In the genomic region with DNA sequence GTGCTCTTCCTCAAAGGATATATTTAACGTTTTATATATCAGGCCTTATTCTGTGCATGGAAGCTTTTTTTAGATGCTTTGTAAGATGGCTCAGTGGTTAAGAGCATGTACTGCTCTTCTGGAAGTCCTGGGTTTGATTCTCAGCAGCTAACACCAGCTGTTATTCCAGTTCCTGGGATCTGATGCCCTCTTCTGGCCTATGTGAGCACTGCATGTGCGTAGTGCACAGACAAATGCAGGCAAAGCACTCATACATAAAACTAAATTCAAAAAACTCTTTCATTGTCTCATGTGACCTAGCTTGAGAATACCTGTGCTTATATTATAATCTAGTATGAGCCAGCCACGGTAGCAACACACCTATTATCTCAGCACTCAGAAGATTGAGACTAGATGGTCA, we compare ENCODE assay signal across 9 mouse cellular contexts. TPM values are rescaled to one million over a fixed set of nuclear protein-coding genes. Genes with fewer than 3 reads are reported as not detected.
DNase-seq lines count a peak whose midpoint lies in the region; ATAC-seq and TF ChIP-seq lines count a peak whose summit lies in the region.
"Had no signal": no experiment of that assay in that cellular context is flagged by ENCODE, and none has a peak within 500 bp of the region (broad histone marks: within the 10 kb centered on the region; RNA-seq: fewer than 3 reads in every experiment).

No protein-coding gene starts in this region.

- no peaks in the 10 kb centered on the region for H3K79me2 ChIP-seq in MEL (ENCODE audit: control insufficient read depth, insufficient read depth, low read length, poor library complexity)

- no peaks in the 10 kb centered on the region for H3K9me3 ChIP-seq in heart, postnatal 0 days (replicated peaks; ENCODE audit: control insufficient read depth, low read length)
- H3K9me3 ChIP-seq in heart, embryonic 10.5 days, result no peaks in the 10 kb centered on the region
- H3K9me3 ChIP-seq in MEL (replicated peaks; ENCODE audit: insufficient read depth, low read length), result no peaks in the 10 kb centered on the region

- TF ChIP-seq CTCF in heart, postnatal 0 days (IDR thresholded peaks at IDR 0.05; ENCODE audit: low read depth), result peak; percentile 47
- peak; percentile 89 to 96 (median 89) for TF ChIP-seq CTCF in MEL (IDR thresholded peaks at IDR 0.05 in 2 of 3, conservative IDR thresholded peaks at IDR 0.05 in 1 of 3; ENCODE audit: control insufficient read depth in 1 of 3, insufficient read depth in 1 of 3, low read depth in 2 of 3, low read length in 3 of 3, poor library complexity in 1 of 3, severe bottlenecking in 1 of 3)

- no peak overlapping the region for H3K9ac ChIP-seq in heart, postnatal 0 days (replicated peaks; ENCODE audit: low read depth, low read length)
- H3K9ac ChIP-seq in MEL (ENCODE audit: control insufficient read depth, low read depth, low read length, poor library complexity, severe bottlenecking), result no peak overlapping the region

- H3K4me1 ChIP-seq in heart, postnatal 0 days (ENCODE audit: control insufficient read depth, insufficient read depth), result peaks cover 14% of the 10 kb centered on the region; the same call in 1 of the 2 replicates
- H3K4me1 ChIP-seq in heart, embryonic 10.5 days, result peaks cover 24% of the 10 kb centered on the region
- no peaks in the 10 kb centered on the region for H3K4me1 ChIP-seq in MEL (ENCODE audit: control insufficient read depth in 1 of 2, insufficient read depth in 2 of 2, low read length in 2 of 2)

- no peak overlapping the region for H3K27ac ChIP-seq in heart, postnatal 0 days (ENCODE audit: low read depth)
- no peak overlapping the region for H3K27ac ChIP-seq in heart, embryonic 10.5 days
- H3K27ac ChIP-seq in MEL (ENCODE audit: control insufficient read depth, low read depth, low read length), result no peak overlapping the region

- no peak for DNase-seq in heart, postnatal 0 days (ENCODE audit: low spot score)
- no peak for DNase-seq in heart, embryonic 10.5 days (ENCODE audit: low spot score)
- DNase-seq in 416B (ENCODE audit: low read depth) (peak; percentile 65), MEL (ENCODE audit: low read depth, low spot score) (peak; percentile 87)
- DNase-seq in thymus, postnatal 14 days, result peak; percentile 85
- DNase-seq in right cerebral cortex, postnatal 36 days (ENCODE audit: low spot score in 2 of 2), result no peak

- no peak for TF ChIP-seq POLR2A in MEL (IDR thresholded peaks at IDR 0.05; ENCODE audit: control insufficient read depth in 1 of 2, insufficient read depth in 1 of 2, low read depth in 1 of 2, low read length in 2 of 2, poor library complexity in 1 of 2)

- H3K4me2 ChIP-seq in heart, postnatal 0 days (ENCODE audit: low read depth, low read length), result no peak overlapping the region

- H3K36me3 ChIP-seq in heart, postnatal 0 days (replicated peaks; ENCODE audit: control insufficient read depth, insufficient read depth, low read length), result 0 out of 2 replicates have a peak, but pooled peaks cover 7% of the 10 kb centered on the region
- peaks cover 35% of the 10 kb centered on the region for H3K36me3 ChIP-seq in heart, embryonic 10.5 days
- no peaks in the 10 kb centered on the region for H3K36me3 ChIP-seq in MEL (ENCODE audit: control insufficient read depth in 1 of 2, insufficient read depth in 2 of 2, low read length in 2 of 2)

- ATAC-seq in heart, postnatal 0 days (ENCODE audit: insufficient read depth, low read depth), result no peak
- ATAC-seq in erythroblast, adult 5-6 weeks (replicated peaks; ENCODE audit: low FRiP score, poor library complexity, severe bottlenecking), result peak; percentile 78
- ATAC-seq in megakaryocyte progenitor cell, adult 5-6 weeks (replicated peaks; ENCODE audit: poor library complexity), result peak; percentile 77

- TF ChIP-seq RAD21 in MEL (IDR thresholded peaks at IDR 0.05; ENCODE audit: low read depth, low read length), result peak; percentile 88

- no peaks in the 10 kb centered on the region for H3K27me3 ChIP-seq in heart, postnatal 0 days (ENCODE audit: control insufficient read depth, insufficient read depth, low read length)
- no peaks in the 10 kb centered on the region for H3K27me3 ChIP-seq in heart, embryonic 10.5 days (ENCODE audit: insufficient read depth, poor library complexity, severe bottlenecking)
- H3K27me3 ChIP-seq in MEL (ENCODE audit: control insufficient read depth in 1 of 2, insufficient read depth in 2 of 2, low read length in 2 of 2), result no peaks in the 10 kb centered on the region

- no peak for TF ChIP-seq EP300 in heart, postnatal 0 days (IDR thresholded peaks at IDR 0.05; ENCODE audit: low read depth)
- TF ChIP-seq EP300 in MEL (IDR thresholded peaks at IDR 0.05; ENCODE audit: low read depth in 1 of 2, low read length in 2 of 2), result no peak

- WGBS in heart, postnatal 0 days, result 38% methylated on average over 3 of the region's 3 CpGs
- 37% methylated on average over 3 of the region's 3 CpGs for WGBS in heart, embryonic 10.5 days

- no peak overlapping the region for H3K4me3 ChIP-seq in heart, postnatal 0 days (ENCODE audit: low read depth, low read length)
- no peak overlapping the region for H3K4me3 ChIP-seq in heart, embryonic 10.5 days
- H3K4me3 ChIP-seq in MEL (ENCODE audit: control insufficient read depth in 1 of 2, insufficient read depth in 1 of 2, low read depth in 2 of 2, low read length in 2 of 2), result no peak overlapping the region

TF ChIP-seq in MEL, 35 proteins besides CTCF, POLR2A, EP300 and RAD21 (continues in another document):
- no peak for TF ChIP-seq UBTF (IDR thresholded peaks at IDR 0.05; ENCODE audit: borderline replicate concordance, insufficient read depth, low read depth, low read length)

RNA-seq across cellular contexts. Expression of gene Serpinf1, which starts 15.6 kb away (rescaled TPM):
- 27.3 and 112 TPM in 2 replicates for total RNA-seq in heart, postnatal 0 days (2014; rRNA removed; ENCODE audit: low replicate concordance)
- 20.4 and 24.4 TPM in 2 replicates for polyA plus RNA-seq in heart, postnatal 0 days (2015; fragmentation: Nextera tagmentation; extraction: Ambion mirVana)
- polyA plus RNA-seq in heart, embryonic 10.5 days (2016; fragmentation: Nextera tagmentation; extraction: Ambion mirVana), result 53.6 and 168 TPM in 2 replicates
- total RNA-seq in MEL (2012; rRNA removed), result not detected in 2 replicates
- under 1 TPM in 1 of 2 experiments, not detected in 1; 0.36 TPM for polyA plus RNA-seq in MEL (2012; ENCODE audit: insufficient read depth in 1 of 2, insufficient read length in 2 of 2, low read depth in 1 of 2, low replicate concordance in 2 of 2, missing spikeins in 1 of 2)
- 3.8 and 10.4 TPM in 2 replicates for total RNA-seq in erythroblast, adult 5-6 weeks (2015; ENCODE audit: low replicate concordance)
- total RNA-seq in erythroblast, adult 5-6 weeks (2017; ENCODE audit: low replicate concordance), result 3.7 and 4.9 TPM in 2 replicates
- 99.9 and 117 TPM in 2 replicates for total RNA-seq in megakaryocyte progenitor cell, adult 5-6 weeks (2015)
- 70.7 and 92.3 TPM in 2 replicates for total RNA-seq in megakaryocyte progenitor cell, adult 5-6 weeks (2017)

RNA-seq across cellular contexts. Expression of gene Serpinf2, which starts 32.5 kb away (rescaled TPM):
- total RNA-seq in heart, postnatal 0 days (2014; rRNA removed; ENCODE audit: low replicate concordance), result 1.2 and 2.4 TPM in 2 replicates
- not detected in 2 replicates for polyA plus RNA-seq in heart, postnatal 0 days (2015; fragmentation: Nextera tagmentation; extraction: Ambion mirVana)
- 3.6 and 98.2 TPM in 2 replicates for polyA plus RNA-seq in heart, embryonic 10.5 days (2016; fragmentation: Nextera tagmentation; extraction: Ambion mirVana)
- total RNA-seq in MEL (2012; rRNA removed), result not detected in 2 replicates
- under 1 TPM in 1 of 2 experiments, not detected in 1; 0.07 TPM for polyA plus RNA-seq in MEL (2012; ENCODE audit: insufficient read depth in 1 of 2, insufficient read length in 2 of 2, low read depth in 1 of 2, low replicate concordance in 2 of 2, missing spikeins in 1 of 2)
- total RNA-seq in erythroblast, adult 5-6 weeks (2015; ENCODE audit: low replicate concordance), result 4.6 TPM in 1 of 2 replicates, not detected in the other
- 0.70 and 0.94 TPM in 2 replicates for total RNA-seq in erythroblast, adult 5-6 weeks (2017; ENCODE audit: low replicate concordance)
- 0.20 TPM in 1 of 2 replicates, not detected in the other for total RNA-seq in megakaryocyte progenitor cell, adult 5-6 weeks (2015)
- not detected in 2 replicates for total RNA-seq in megakaryocyte progenitor cell, adult 5-6 weeks (2017)
- polyA plus RNA-seq: embryonic facial prominence, embryonic 14.5 days had no signal

RNA-seq across cellular contexts. Expression of gene Wdr81, which starts 47.7 kb away (rescaled TPM):
- total RNA-seq in heart, postnatal 0 days (2014; rRNA removed; ENCODE audit: low replicate concordance), result 11.8 and 12.0 TPM in 2 replicates
- polyA plus RNA-seq in heart, postnatal 0 days (2015; fragmentation: Nextera tagmentation; extraction: Ambion mirVana), result 2.0 and 2.2 TPM in 2 replicates
- 6.9 and 7.6 TPM in 2 replicates for polyA plus RNA-seq in heart, embryonic 10.5 days (2016; fragmentation: Nextera tagmentation; extraction: Ambion mirVana)
- 7.0 and 7.6 TPM in 2 replicates for total RNA-seq in MEL (2012; rRNA removed)
- polyA plus RNA-seq in MEL (2012; ENCODE audit: insufficient read depth in 1 of 2, insufficient read length in 2 of 2, low read depth in 1 of 2, low replicate concordance in 2 of 2, missing spikeins in 1 of 2), result 10 to 100 TPM in 1 of 2 experiments, not detected in 1; 13.9 TPM
- total RNA-seq in erythroblast, adult 5-6 weeks (2015; ENCODE audit: low replicate concordance), result 22.6 and 24.8 TPM in 2 replicates
- 27.3 and 28.2 TPM in 2 replicates for total RNA-seq in erythroblast, adult 5-6 weeks (2017; ENCODE audit: low replicate concordance)
- 7.1 and 8.0 TPM in 2 replicates for total RNA-seq in megakaryocyte progenitor cell, adult 5-6 weeks (2015)
- total RNA-seq in megakaryocyte progenitor cell, adult 5-6 weeks (2017), result 5.7 and 8.0 TPM in 2 replicates

RNA-seq across cellular contexts. Expression of gene Tlcd2, which starts 54.6 kb away (rescaled TPM):
- total RNA-seq in heart, postnatal 0 days (2014; rRNA removed; ENCODE audit: low replicate concordance), result 9.2 and 25.3 TPM in 2 replicates
- 14.2 and 16.9 TPM in 2 replicates for polyA plus RNA-seq in heart, postnatal 0 days (2015; fragmentation: Nextera tagmentation; extraction: Ambion mirVana)
- 12.8 and 21.3 TPM in 2 replicates for polyA plus RNA-seq in heart, embryonic 10.5 days (2016; fragmentation: Nextera tagmentation; extraction: Ambion mirVana)
- total RNA-seq in MEL (2012; rRNA removed), result 0.50 and 1.0 TPM in 2 replicates
- polyA plus RNA-seq in MEL (2012; ENCODE audit: insufficient read depth in 1 of 2, insufficient read length in 2 of 2, low read depth in 1 of 2, low replicate concordance in 2 of 2, missing spikeins in 1 of 2), result under 1 TPM in 1 of 2 experiments, not detected in 1; 0.86 TPM
- 1.5 and 3.7 TPM in 2 replicates for total RNA-seq in erythroblast, adult 5-6 weeks (2015; ENCODE audit: low replicate concordance)
- 1.3 and 5.5 TPM in 2 replicates for total RNA-seq in erythroblast, adult 5-6 weeks (2017; ENCODE audit: low replicate concordance)
- total RNA-seq in megakaryocyte progenitor cell, adult 5-6 weeks (2015), result 16.3 and 16.5 TPM in 2 replicates
- 17.9 and 28.3 TPM in 2 replicates for total RNA-seq in megakaryocyte progenitor cell, adult 5-6 weeks (2017)

RNA-seq across cellular contexts. Expression of gene Smyd4, which starts 58.6 kb away (rescaled TPM):
- total RNA-seq in heart, postnatal 0 days (2014; rRNA removed; ENCODE audit: low replicate concordance), result 13.1 and 19.7 TPM in 2 replicates
- polyA plus RNA-seq in heart, postnatal 0 days (2015; fragmentation: Nextera tagmentation; extraction: Ambion mirVana), result 13.2 and 14.8 TPM in 2 replicates
- 13.6 and 15.3 TPM in 2 replicates for polyA plus RNA-seq in heart, embryonic 10.5 days (2016; fragmentation: Nextera tagmentation; extraction: Ambion mirVana)
- 11.4 and 12.8 TPM in 2 replicates for total RNA-seq in MEL (2012; rRNA removed)
- 1 to 10 TPM in 1 of 2 experiments, not detected in 1; 9.6 TPM for polyA plus RNA-seq in MEL (2012; ENCODE audit: insufficient read depth in 1 of 2, insufficient read length in 2 of 2, low read depth in 1 of 2, low replicate concordance in 2 of 2, missing spikeins in 1 of 2)
- 4.0 and 8.5 TPM in 2 replicates for total RNA-seq in erythroblast, adult 5-6 weeks (2015; ENCODE audit: low replicate concordance)
- total RNA-seq in erythroblast, adult 5-6 weeks (2017; ENCODE audit: low replicate concordance), result 1.4 and 2.9 TPM in 2 replicates
- total RNA-seq in megakaryocyte progenitor cell, adult 5-6 weeks (2015), result 2.2 and 5.1 TPM in 2 replicates
- 13.9 and 21.9 TPM in 2 replicates for total RNA-seq in megakaryocyte progenitor cell, adult 5-6 weeks (2017)

Comparison
In these comparisons a context has a peak if more than half of its experiments do, and no peak if none do; other contexts are left out.
1. DNase-seq: peak in 416B (single experiment), MEL (single experiment) and thymus, postnatal 14 days (single experiment); none in heart, postnatal 0 days (single experiment), heart, embryonic 10.5 days (single experiment) and right cerebral cortex, postnatal 36 days (0 of 2).